Mouse (Mus musculus): ENCODE measurements around the gene Atad5. TPM values are rescaled to one million over a fixed set of nuclear protein-coding genes. Genes with fewer than 3 reads are reported as not detected.

The Atad5 gene
- polyA plus RNA-seq, 1 experiment from 2014 or later, result 7.1 TPM

GRCm38 (mm10) chr11:80090555-80091164 lies 1.5 kb downstream of the Atad5 start:
- Histone ChIP-seq H3K27ac (replicated peaks; ENCODE audit: low read depth, low read length) (no peak overlapping the region), H3K27me3 (ENCODE audit: control insufficient read depth, insufficient read depth, low read length) (no peaks in the 10 kb centered on the region), H3K4me2 (ENCODE audit: low read length) (peak overlapping the region; percentile 86), H3K4me3 (replicated peaks; ENCODE audit: low read depth, low read length) (peak overlapping the region; percentile 94; the same call in 1 of the 2 replicates), H3K9me3 (ENCODE audit: control insufficient read depth, low read length) (no peaks in the 10 kb centered on the region), H3K36me3 (ENCODE audit: control insufficient read depth, insufficient read depth, low read length) (peaks cover 8% of the 10 kb centered on the region; the same call in 1 of the 2 replicates), H3K4me1 (ENCODE audit: control insufficient read depth, insufficient read depth, low read length) (peaks cover 4% of the 10 kb centered on the region; the same call in 1 of the 2 replicates), H3K9ac (replicated peaks; ENCODE audit: low read length) (peak overlapping the region; percentile 80; the same call in 1 of the 2 replicates)
- no peak for ATAC-seq (ENCODE audit: low FRiP score, low TSS enrichment)
- no peak for DNase-seq
- WGBS, result 50% methylated on average over 3 of the region's 3 CpGs

- Histone ChIP-seq H3K9ac (replicated peaks; ENCODE audit: low read length) (no peak overlapping the region), H3K4me3 (replicated peaks; ENCODE audit: low read depth, low read length) (no peak overlapping the region), H3K36me3 (ENCODE audit: control insufficient read depth, insufficient read depth, low read length) (peaks cover 36% of the 10 kb centered on the region), H3K9me3 (ENCODE audit: control insufficient read depth, low read length) (no peaks in the 10 kb centered on the region), H3K4me2 (ENCODE audit: low read length) (no peak overlapping the region), H3K27me3 (ENCODE audit: control insufficient read depth, insufficient read depth, low read length) (no peaks in the 10 kb centered on the region), H3K4me1 (ENCODE audit: control insufficient read depth, insufficient read depth, low read length) (no peaks in the 10 kb centered on the region), H3K27ac (replicated peaks; ENCODE audit: low read depth, low read length) (no peak overlapping the region)
- WGBS, result 96% methylated on average over 3 of the region's 3 CpGs
- ATAC-seq (ENCODE audit: low FRiP score, low TSS enrichment) (no peak), DNase-seq (no peak)
Observed at GRCm38 (mm10) chr11:80098444-80099056, 9.3 kb downstream of the Atad5 start.

- no peak overlapping the region for H3K4me3 ChIP-seq (replicated peaks; ENCODE audit: low read depth, low read length)
- DNase-seq (no peak), ATAC-seq (ENCODE audit: low FRiP score, low TSS enrichment) (no peak)
- WGBS, result 94% methylated on average over 6 of the region's 6 CpGs
- no peaks in the 10 kb centered on the region for H3K9me3 ChIP-seq (ENCODE audit: control insufficient read depth, low read length)
- H3K36me3 ChIP-seq (ENCODE audit: control insufficient read depth, insufficient read depth, low read length), result peaks cover 36% of the 10 kb centered on the region
- no peak overlapping the region for H3K4me2 ChIP-seq (ENCODE audit: low read length)
- no peak overlapping the region for H3K9ac ChIP-seq (replicated peaks; ENCODE audit: low read length)
- H3K27ac ChIP-seq (replicated peaks; ENCODE audit: low read depth, low read length), result no peak overlapping the region
- no peaks in the 10 kb centered on the region for H3K27me3 ChIP-seq (ENCODE audit: control insufficient read depth, insufficient read depth, low read length)
- no peaks in the 10 kb centered on the region for H3K4me1 ChIP-seq (ENCODE audit: control insufficient read depth, insufficient read depth, low read length)
Observed at GRCm38 (mm10) chr11:80101298-80101697, 12.1 kb downstream of the Atad5 start.

GRCm38 (mm10) chr11:80104407-80104806 lies 15.2 kb downstream of the Atad5 start:
- Histone ChIP-seq H3K4me2 (ENCODE audit: low read length) (no peak overlapping the region), H3K27me3 (ENCODE audit: control insufficient read depth, insufficient read depth, low read length) (no peaks in the 10 kb centered on the region), H3K27ac (replicated peaks; ENCODE audit: low read depth, low read length) (no peak overlapping the region), H3K4me3 (replicated peaks; ENCODE audit: low read depth, low read length) (no peak overlapping the region), H3K9ac (replicated peaks; ENCODE audit: low read length) (no peak overlapping the region), H3K36me3 (ENCODE audit: control insufficient read depth, insufficient read depth, low read length) (peaks cover 48% of the 10 kb centered on the region), H3K9me3 (ENCODE audit: control insufficient read depth, low read length) (no peaks in the 10 kb centered on the region), H3K4me1 (ENCODE audit: control insufficient read depth, insufficient read depth, low read length) (no peaks in the 10 kb centered on the region)
- no peak for DNase-seq
- no peak for ATAC-seq (ENCODE audit: low FRiP score, low TSS enrichment)
- WGBS, result 87% methylated on average over 1 of the region's 1 CpGs

- Histone ChIP-seq H3K9me3 (ENCODE audit: control insufficient read depth, low read length) (no peaks in the 10 kb centered on the region), H3K27ac (replicated peaks; ENCODE audit: low read depth, low read length) (no peak overlapping the region), H3K36me3 (ENCODE audit: control insufficient read depth, insufficient read depth, low read length) (peaks cover 55% of the 10 kb centered on the region), H3K9ac (replicated peaks; ENCODE audit: low read length) (no peak overlapping the region), H3K27me3 (ENCODE audit: control insufficient read depth, insufficient read depth, low read length) (no peaks in the 10 kb centered on the region), H3K4me3 (replicated peaks; ENCODE audit: low read depth, low read length) (no peak overlapping the region), H3K4me2 (ENCODE audit: low read length) (no peak overlapping the region), H3K4me1 (ENCODE audit: control insufficient read depth, insufficient read depth, low read length) (no peaks in the 10 kb centered on the region)
- ATAC-seq (ENCODE audit: low FRiP score, low TSS enrichment) (no peak), DNase-seq (no peak)
- WGBS, result 82% methylated on average over 1 of the region's 1 CpGs
Observed at GRCm38 (mm10) chr11:80116411-80116810, 27.2 kb downstream of the Atad5 start.

GRCm38 (mm10) chr11:80132050-80132449 lies 42.9 kb downstream of the Atad5 start:
- no peaks in the 10 kb centered on the region for H3K27me3 ChIP-seq (ENCODE audit: control insufficient read depth, insufficient read depth, low read length)
- no peak overlapping the region for H3K9ac ChIP-seq (replicated peaks; ENCODE audit: low read length)
- WGBS, result 74% methylated on average over 1 of the region's 1 CpGs
- no peaks in the 10 kb centered on the region for H3K4me1 ChIP-seq (ENCODE audit: control insufficient read depth, insufficient read depth, low read length)
- DNase-seq, result no peak
- peaks cover 40% of the 10 kb centered on the region for H3K36me3 ChIP-seq (ENCODE audit: control insufficient read depth, insufficient read depth, low read length)
- no peak for ATAC-seq (ENCODE audit: low FRiP score, low TSS enrichment)
- no peak overlapping the region for H3K27ac ChIP-seq (replicated peaks; ENCODE audit: low read depth, low read length)
- H3K4me2 ChIP-seq (ENCODE audit: low read length), result no peak overlapping the region
- no peaks in the 10 kb centered on the region for H3K9me3 ChIP-seq (ENCODE audit: control insufficient read depth, low read length)
- H3K4me3 ChIP-seq (replicated peaks; ENCODE audit: low read depth, low read length), result no peak overlapping the region

GRCm38 (mm10) chr11:80134744-80135143 lies 45.5 kb downstream of the Atad5 start:
- H3K9me3 ChIP-seq (ENCODE audit: control insufficient read depth, low read length), result no peaks in the 10 kb centered on the region
- no peak overlapping the region for H3K27ac ChIP-seq (replicated peaks; ENCODE audit: low read depth, low read length)
- ATAC-seq (ENCODE audit: low FRiP score, low TSS enrichment) (no peak), DNase-seq (no peak)
- H3K27me3 ChIP-seq (ENCODE audit: control insufficient read depth, insufficient read depth, low read length), result no peaks in the 10 kb centered on the region
- WGBS, result 82% methylated on average over 4 of the region's 4 CpGs
- no peak overlapping the region for H3K9ac ChIP-seq (replicated peaks; ENCODE audit: low read length)
- no peak overlapping the region for H3K4me2 ChIP-seq (ENCODE audit: low read length)
- H3K4me1 ChIP-seq (ENCODE audit: control insufficient read depth, insufficient read depth, low read length), result no peaks in the 10 kb centered on the region
- no peak overlapping the region for H3K4me3 ChIP-seq (replicated peaks; ENCODE audit: low read depth, low read length)
- peaks cover 43% of the 10 kb centered on the region for H3K36me3 ChIP-seq (ENCODE audit: control insufficient read depth, insufficient read depth, low read length)

- Histone ChIP-seq H3K4me2 (ENCODE audit: low read length) (no peak overlapping the region), H3K4me1 (ENCODE audit: control insufficient read depth, insufficient read depth, low read length) (0 out of 2 replicates have a peak, but pooled peaks cover 3% of the 10 kb centered on the region), H3K27ac (replicated peaks; ENCODE audit: low read depth, low read length) (no peak overlapping the region), H3K9ac (replicated peaks; ENCODE audit: low read length) (no peak overlapping the region), H3K4me3 (replicated peaks; ENCODE audit: low read depth, low read length) (no peak overlapping the region), H3K27me3 (ENCODE audit: control insufficient read depth, insufficient read depth, low read length) (no peaks in the 10 kb centered on the region), H3K36me3 (ENCODE audit: control insufficient read depth, insufficient read depth, low read length) (peaks cover 49% of the 10 kb centered on the region), H3K9me3 (ENCODE audit: control insufficient read depth, low read length) (no peaks in the 10 kb centered on the region)
- DNase-seq, result no peak
- ATAC-seq (ENCODE audit: low FRiP score, low TSS enrichment), result no peak
- 91% methylated on average over 11 of the region's 11 CpGs for WGBS
Observed at GRCm38 (mm10) chr11:80135954-80136683, 46.9 kb downstream of the Atad5 start.
